Mouse (Mus musculus) heart, postnatal 0 days (tissue): Measurements from ENCODE around the gene U2surp. TPM values are rescaled to one million over a fixed set of nuclear protein-coding genes. Genes with fewer than 3 reads are reported as not detected.

Source experiments
- ATAC-seq: fragments of 200-750 bp; cut with Nextera tagmentation; 2 replicates; pipeline ENCODE4 v1.8.0; 2017; ENCODE audit warnings: low read depth, moderate number of reproducible peaks, moderate library complexity; ENCODE audit not compliant: insufficient read depth
- DNase-seq: peaks from one replicate; pipeline ENCODE4 v3.0.0-alpha.2; 2016; ENCODE audit warnings: low spot score
- H3K27ac ChIP-seq: fragments of 300-500 bp; sonication (generic); 2 replicates; pipeline ENCODE4 v1.5.1; 2014; ENCODE audit warnings: low read depth, mild to moderate bottlenecking
- H3K27me3 ChIP-seq: fragments of 300-500 bp; sonication (generic); 2 replicates; pipeline ENCODE4 v1.6.1; 2014; ENCODE audit warnings: low read length, mixed read lengths; ENCODE audit not compliant: control insufficient read depth, insufficient read depth
- H3K36me3 ChIP-seq: fragments of 300-500 bp; sonication (generic); replicated peaks from 2 replicates; pipeline ENCODE4 v1.6.1; 2014; ENCODE audit warnings: low read length, mixed read lengths; ENCODE audit not compliant: control insufficient read depth, insufficient read depth
- H3K4me1 ChIP-seq: fragments of 300-500 bp; sonication (generic); 2 replicates; pipeline ENCODE4 v1.6.1; 2014; ENCODE audit warnings: antibody characterized with exemption; ENCODE audit not compliant: control insufficient read depth, insufficient read depth
- H3K4me2 ChIP-seq: fragments of 300-500 bp; sonication (generic); 2 replicates; pipeline ENCODE4 v1.6.1; 2014; ENCODE audit warnings: low read depth, mild to moderate bottlenecking, low read length, moderate library complexity
- H3K4me3 ChIP-seq: fragments of 300-500 bp; sonication (generic); 2 replicates; pipeline ENCODE4 v1.5.1; 2014; ENCODE audit warnings: low read depth, low read length
- H3K9ac ChIP-seq: fragments of 300-500 bp; sonication (generic); replicated peaks from 2 replicates; pipeline ENCODE4 v1.6.1; 2014; ENCODE audit warnings: low read depth, low read length, mixed read lengths
- H3K9me3 ChIP-seq: fragments of 300-500 bp; sonication (generic); replicated peaks from 2 replicates; pipeline ENCODE4 v1.6.1; 2016; ENCODE audit warnings: low read length; ENCODE audit not compliant: control insufficient read depth
- CTCF ChIP-seq: IDR thresholded peaks from 2 replicates; pipeline ENCODE4 v1.5.1; 2016; ENCODE audit warnings: antibody characterized with exemption, control low read depth, low read depth
- EP300 ChIP-seq: IDR thresholded peaks from 2 replicates; pipeline ENCODE4 v1.6.1; 2016; ENCODE audit warnings: antibody characterized with exemption, low read depth
- WGBS: fragments of 180-500 bp; shearing (Covaris S2); extraction: QIAGEN DNeasy Blood & Tissue Kit; methylation state at CpG from one replicate; pipeline ENCODE4 v1.1.7; 2014; 5-methylcytosine and 5-hydroxymethylcytosine counted together
- polyA plus RNA-seq: library from polyadenylated mRNA; unstranded; fragments of >200 nt; fragmentation: Nextera tagmentation; extraction: Ambion mirVana; gene quantifications from 2 replicates; pipeline ENCODE4 v1.2.1, GENCODE M21; 2015
- total RNA-seq: library from RNA; depleted of rRNA; stranded (reverse); fragments of >200 nt; gene quantifications from 2 replicates; pipeline ENCODE4 v1.2.3, GENCODE M21; 2014; ENCODE audit warnings: low replicate concordance

U2surp gene
- total and polyA plus RNA-seq, 2 experiments from 2014 or later = 22.2 to 71.9 TPM

DNA sequence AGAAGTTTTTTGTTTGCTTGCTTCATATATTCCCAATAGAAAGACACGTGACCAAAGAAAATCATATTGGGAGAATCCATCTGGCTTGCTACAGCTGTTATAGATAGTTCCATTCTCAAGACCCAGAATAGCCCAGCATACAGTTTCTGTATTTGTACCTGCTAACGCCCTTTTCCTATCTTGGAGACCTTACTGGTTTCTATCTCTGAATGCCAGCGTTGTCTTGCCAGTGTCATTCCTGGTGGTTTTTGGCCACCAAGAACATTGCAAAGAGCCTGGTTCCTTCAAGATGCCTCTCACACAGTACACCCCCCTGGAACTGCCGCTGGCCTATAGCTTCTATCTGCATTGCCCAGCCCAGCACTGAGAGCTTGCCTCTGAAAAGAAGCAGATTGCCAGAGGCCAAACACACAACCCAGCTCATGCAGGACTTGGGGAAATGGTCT is 44.3 kb upstream of the U2surp start:
- H3K9me3 ChIP-seq = no peaks in the 10 kb centered on the region
- WGBS = 69% methylated on average over 4 of the region's 4 CpGs
- no peak overlapping the region for H3K4me2 ChIP-seq
- DNase-seq = no peak
- peaks cover 39% of the 10 kb centered on the region for H3K27me3 ChIP-seq
- H3K4me1 ChIP-seq = peaks cover 13% of the 10 kb centered on the region
- TF ChIP-seq CTCF (no peak), EP300 (no peak)
- no peaks in the 10 kb centered on the region for H3K36me3 ChIP-seq
- no peak overlapping the region for H3K9ac ChIP-seq
- H3K4me3 ChIP-seq = no peak overlapping the region
- no peak for ATAC-seq
- H3K27ac ChIP-seq = no peak overlapping the region

DNA sequence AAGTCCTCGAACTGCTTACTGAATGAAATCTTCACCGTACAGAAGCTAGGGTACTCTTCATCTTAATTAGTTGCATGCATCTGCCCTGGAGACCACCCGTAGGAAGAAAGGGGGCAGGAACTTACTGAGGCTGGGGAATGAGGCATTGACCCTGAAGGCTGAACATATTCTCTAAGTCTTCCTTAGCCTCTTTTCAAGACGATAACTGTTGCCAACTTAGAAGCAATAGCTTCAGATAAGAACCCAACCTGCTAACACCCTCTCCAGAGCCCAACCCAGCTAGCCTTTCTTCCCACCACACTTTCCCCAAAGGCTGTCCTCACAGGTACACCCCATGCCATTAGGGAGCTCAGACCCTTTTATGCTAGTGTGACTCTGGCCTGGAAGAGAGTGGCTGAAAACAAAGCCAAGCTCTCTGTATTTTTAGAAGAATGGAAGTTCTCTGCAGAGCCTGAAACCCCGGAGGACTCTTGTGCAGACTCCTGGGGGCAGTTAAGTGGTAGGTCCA is 43.5 kb upstream of the U2surp start:
- Histone ChIP-seq H3K27ac (no peak overlapping the region), H3K4me3 (no peak overlapping the region), H3K36me3 (no peaks in the 10 kb centered on the region), H3K27me3 (peaks cover 31% of the 10 kb centered on the region), H3K4me1 (peaks cover 10% of the 10 kb centered on the region), H3K9me3 (no peaks in the 10 kb centered on the region), H3K9ac (no peak overlapping the region), H3K4me2 (no peak overlapping the region)
- TF ChIP-seq EP300 (no peak), CTCF (no peak)
- ATAC-seq (no peak), DNase-seq (no peak)
- WGBS = 67% methylated on average over 5 of the region's 5 CpGs

DNA sequence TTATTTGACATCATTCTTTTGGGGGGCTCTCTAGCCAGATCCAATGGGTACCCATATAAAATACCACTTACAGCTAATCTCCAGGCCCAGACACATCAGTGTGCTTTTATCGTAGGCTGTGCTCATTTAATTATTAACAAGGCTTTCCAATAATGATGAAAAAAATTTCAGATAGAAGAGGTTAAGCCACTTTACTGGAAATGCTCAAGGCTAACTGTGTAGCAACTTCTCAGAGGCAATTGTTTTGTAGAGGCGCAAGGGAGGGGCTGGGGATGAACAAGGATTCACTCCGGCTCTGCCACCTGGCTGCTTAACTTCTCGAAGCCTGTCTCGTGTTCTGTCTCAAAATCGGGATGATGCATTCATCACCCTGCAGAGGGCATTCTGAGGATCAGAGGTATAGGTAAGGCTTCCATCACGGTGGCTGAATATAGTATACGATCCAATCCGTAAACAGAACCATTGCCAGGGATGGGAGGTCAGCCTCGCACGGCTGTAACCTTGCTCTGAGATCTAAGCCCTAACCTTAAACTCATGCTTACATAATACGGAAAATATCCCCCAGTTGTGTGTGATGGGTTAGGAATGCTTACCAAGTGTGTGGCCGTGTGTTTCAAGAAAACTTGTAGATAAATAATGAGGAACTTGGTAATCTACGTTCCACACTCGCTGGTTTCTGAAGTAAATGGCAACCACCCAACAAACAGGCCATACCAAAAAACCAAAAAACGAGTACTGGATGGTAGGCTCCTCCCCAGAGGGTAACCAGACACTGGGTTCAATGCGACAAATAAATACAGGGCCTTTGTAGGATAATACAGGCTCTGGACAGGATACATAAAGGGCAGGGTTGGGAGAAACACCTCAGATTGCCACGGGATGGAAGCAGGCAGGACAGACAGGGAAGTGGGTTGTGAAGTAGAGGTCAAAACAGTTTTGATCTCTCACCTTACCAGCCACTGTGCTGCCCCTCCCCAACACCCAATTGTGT is 42.7 kb upstream of the U2surp start:
- Histone ChIP-seq H3K9me3 (no peaks in the 10 kb centered on the region), H3K4me3 (no peak overlapping the region), H3K4me1 (peaks cover 12% of the 10 kb centered on the region), H3K9ac (no peak overlapping the region), H3K27me3 (peaks cover 24% of the 10 kb centered on the region), H3K4me2 (no peak overlapping the region), H3K27ac (no peak overlapping the region), H3K36me3 (no peaks in the 10 kb centered on the region)
- no peak for TF ChIP-seq CTCF
- DNase-seq (no peak), ATAC-seq (no peak)
- 79% methylated on average over 18 of the region's 18 CpGs for WGBS

DNA sequence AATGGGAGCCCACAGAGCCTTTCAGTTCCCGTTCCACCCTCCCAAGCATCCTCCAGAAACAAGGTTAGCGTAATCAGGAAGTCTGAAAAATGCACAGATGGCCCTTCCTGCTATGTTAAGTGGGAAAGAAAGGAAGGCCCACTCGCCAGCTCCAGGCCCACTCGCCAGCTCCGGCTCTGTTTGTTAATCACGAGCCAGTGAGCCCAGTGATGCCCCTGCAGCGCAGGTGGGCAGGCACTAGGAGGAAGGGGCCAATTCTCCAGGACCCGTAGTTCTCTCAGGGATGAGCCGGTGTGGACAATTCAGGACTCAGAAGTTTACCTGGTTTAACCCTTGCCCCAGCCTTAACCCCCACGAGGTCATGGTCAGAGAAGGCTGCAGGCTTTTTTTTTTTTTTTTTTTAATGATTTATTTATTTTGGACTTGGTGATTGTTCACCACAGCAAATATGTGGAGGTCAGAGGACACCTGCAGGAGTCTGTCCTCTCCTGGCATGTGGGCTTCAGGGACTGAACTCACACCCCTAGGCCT is 40.4 kb upstream of the U2surp start:
- no peaks in the 10 kb centered on the region for H3K36me3 ChIP-seq
- H3K9me3 ChIP-seq = no peaks in the 10 kb centered on the region
- WGBS = 72% methylated on average over 10 of the region's 10 CpGs
- ATAC-seq (no peak), DNase-seq (no peak)
- H3K9ac ChIP-seq = no peak overlapping the region
- no peak overlapping the region for H3K4me3 ChIP-seq
- peaks cover 10% of the 10 kb centered on the region for H3K4me1 ChIP-seq
- no peak for TF ChIP-seq CTCF
- no peak for TF ChIP-seq EP300
- peaks cover 3% of the 10 kb centered on the region; the same call in 1 of the 2 replicates for H3K27me3 ChIP-seq
- H3K4me2 ChIP-seq = no peak overlapping the region
- H3K27ac ChIP-seq = no peak overlapping the region

DNA sequence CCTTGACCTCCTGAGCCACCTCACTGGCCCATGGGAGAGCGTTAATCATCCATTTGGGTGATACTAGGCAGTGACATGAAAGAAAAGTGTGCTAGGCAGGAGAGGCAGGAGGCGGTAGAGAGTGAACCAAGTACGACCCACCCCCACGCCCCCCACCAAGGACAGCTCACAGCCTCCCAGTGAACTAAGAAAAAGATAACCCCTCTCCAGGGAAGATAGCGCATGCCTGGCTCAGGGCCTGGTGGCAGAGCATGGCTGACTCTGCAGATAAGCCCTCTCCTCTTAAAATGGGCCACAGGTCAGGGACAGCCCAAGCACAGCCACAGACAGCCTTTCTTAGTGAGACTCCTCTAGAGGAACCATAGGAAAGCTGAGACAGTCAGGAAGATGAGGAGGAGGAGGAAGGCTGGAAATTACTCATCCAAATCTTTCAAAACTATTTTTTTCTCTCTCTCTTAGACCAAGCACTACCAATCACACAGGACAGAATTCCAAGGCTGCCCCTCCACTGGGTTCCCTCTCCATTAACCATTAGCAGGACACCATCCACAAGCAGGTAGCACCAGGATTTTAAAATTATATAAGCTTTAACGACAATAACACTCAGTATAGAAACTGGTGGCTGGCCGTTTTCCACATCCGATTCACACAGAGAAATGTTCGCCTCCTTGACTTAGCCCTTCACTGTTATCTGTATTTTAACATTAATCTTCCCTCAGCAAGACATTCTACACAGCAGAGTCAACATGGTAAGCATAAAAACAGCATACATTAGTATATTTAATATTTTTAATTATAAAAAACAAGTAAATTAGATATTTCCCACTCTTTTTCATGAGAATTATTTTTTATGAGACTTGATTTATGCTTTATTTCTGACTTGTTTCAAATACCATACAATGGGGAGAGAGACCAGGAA is 39.3 kb upstream of the U2surp start:
- H3K4me3 ChIP-seq = no peak overlapping the region
- H3K4me2 ChIP-seq = 0 out of 2 replicates have a peak overlapping the region, but pooled peaks have one; percentile 4
- no peaks in the 10 kb centered on the region for H3K9me3 ChIP-seq
- 29% methylated on average over 9 of the region's 9 CpGs for WGBS
- H3K27ac ChIP-seq = peak overlapping the region; percentile 83
- no peaks in the 10 kb centered on the region for H3K27me3 ChIP-seq
- TF ChIP-seq EP300 = peak; percentile 84; the same call in 1 of the 2 replicates
- TF ChIP-seq CTCF = peak; percentile 27; the same call in 1 of the 2 replicates
- H3K4me1 ChIP-seq = peaks cover 10% of the 10 kb centered on the region
- H3K9ac ChIP-seq = no peak overlapping the region
- H3K36me3 ChIP-seq = no peaks in the 10 kb centered on the region
- ATAC-seq (peak; percentile 85), DNase-seq (peak; percentile 74)
